Mouse (Mus musculus): Measurements from ENCODE around the gene Oog2. TPM values are rescaled to one million over a fixed set of nuclear protein-coding genes. Genes with fewer than 3 reads are reported as not detected.
"Not testable (repeated sequence)": the region's sequence is repeated elsewhere in the genome, so short reads cannot be mapped to it uniquely, and the experiment has no call there.

Oog2 gene
- polyA plus RNA-seq (2015; fragmentation: Nextera tagmentation; extraction: Ambion mirVana): not detected in 2 replicates

DNA sequence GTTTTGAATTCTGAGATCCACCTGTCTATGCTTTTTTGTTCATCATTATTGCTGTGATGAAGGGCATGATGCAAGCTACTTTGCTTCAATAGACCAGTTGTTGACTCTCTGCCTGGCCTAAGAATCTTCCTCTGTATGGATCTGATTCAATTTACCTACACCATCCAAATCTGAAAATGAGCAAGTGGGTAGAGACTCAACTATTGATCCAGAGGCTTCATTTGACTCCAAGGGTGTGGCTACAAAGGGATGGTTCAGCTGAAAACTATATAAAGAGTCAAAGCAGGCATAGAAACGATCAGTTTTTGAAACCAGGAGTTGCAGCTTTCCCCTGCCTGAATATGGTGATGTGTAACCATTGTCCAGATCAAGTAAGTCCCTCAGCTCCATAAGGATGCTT, at the start of gene Oog2:
Gene Oog2, plus strand, starts transcription at position 301 of the 400 bp plus-strand sequence.
- no peak within 1 kb of the TSS for H3K27ac ChIP-seq (replicated peaks)
- peaks cover 16% of the 10 kb centered on the region for H3K9me3 ChIP-seq (replicated peaks)
- H3K27me3 ChIP-seq (replicated peaks): no peaks in the 10 kb centered on the region
- ATAC-seq (ENCODE audit: low FRiP score): no peak
- WGBS: 39% methylated on average over 1 of the region's 1 CpGs
- no peak within 1 kb of the TSS for H3K9ac ChIP-seq (replicated peaks)
- H3K4me2 ChIP-seq: no peak within 1 kb of the TSS
- H3K36me3 ChIP-seq: no peaks in the 10 kb centered on the region
- no peak within 1 kb of the TSS for H3K4me3 ChIP-seq (replicated peaks)
- H3K4me1 ChIP-seq: no peaks in the 10 kb centered on the region

GRCm38 (mm10) chr4:144162563-144162962, 28.0 kb upstream of the Oog2 start, which contains the start of gene Oog3:
TSS of gene Oog3 (minus strand) at chr4:144162663.
- no peak for ATAC-seq (ENCODE audit: low FRiP score)
- Histone ChIP-seq H3K36me3 (no peaks in the 10 kb centered on the region), H3K27me3 (replicated peaks) (no peaks in the 10 kb centered on the region), H3K27ac (replicated peaks) (no peak within 1 kb of the TSS), H3K4me1 (no peaks in the 10 kb centered on the region), H3K4me2 (no peak within 1 kb of the TSS), H3K9me3 (replicated peaks) (peaks cover 35% of the 10 kb centered on the region), H3K4me3 (replicated peaks) (no peak within 1 kb of the TSS), H3K9ac (replicated peaks) (no peak within 1 kb of the TSS)
- 76% methylated on average over 1 of the region's 1 CpGs for WGBS

DNA sequence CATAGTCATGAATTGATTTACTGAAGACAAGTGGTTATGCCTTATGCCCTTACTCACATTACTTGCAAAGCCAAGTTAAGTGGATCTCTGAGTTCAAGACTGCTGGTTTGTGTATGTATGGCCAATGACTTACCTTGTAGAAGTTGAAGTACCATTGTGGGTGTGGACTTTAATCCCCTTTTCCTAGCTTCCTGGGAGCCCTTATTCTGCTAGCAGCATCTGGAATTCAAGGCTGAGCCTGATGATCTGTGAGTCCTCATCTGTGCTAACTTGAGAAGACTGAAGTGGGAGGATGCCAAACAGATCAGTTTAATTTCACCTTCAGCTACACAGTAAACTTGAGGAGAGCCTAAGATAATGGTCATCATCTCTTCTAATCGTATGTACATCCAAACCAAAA, 22.7 kb downstream of the Oog2 start, which contains the start of gene C87977:
Gene C87977, minus strand, starts transcription at position 101 of the 400 bp plus-strand sequence.
- WGBS: 82% methylated on average over 1 of the region's 1 CpGs
- H3K9me3 ChIP-seq (replicated peaks); H3K27me3 ChIP-seq (replicated peaks); H3K27ac ChIP-seq (replicated peaks); H3K4me2 ChIP-seq; H3K4me1 ChIP-seq; H3K9ac ChIP-seq (replicated peaks); H3K36me3 ChIP-seq; ATAC-seq (ENCODE audit: low FRiP score); H3K4me3 ChIP-seq (replicated peaks): not testable (repeated sequence)

Other genes with a start within 250 kb of the Oog2 start
- gene Pramef25, start 239.7 kb upstream of the Oog2 start, polyA plus RNA-seq (2015; fragmentation: Nextera tagmentation; extraction: Ambion mirVana): not detected in 2 replicates
- not detected in 2 replicates for gene Gm13101, start 223.8 kb upstream of the Oog2 start, polyA plus RNA-seq (2015; fragmentation: Nextera tagmentation; extraction: Ambion mirVana)
- gene Pramef17, start 196.3 kb upstream of the Oog2 start, polyA plus RNA-seq (2015; fragmentation: Nextera tagmentation; extraction: Ambion mirVana): not detected in 2 replicates
- gene Pramel4, start 131.6 kb upstream of the Oog2 start, polyA plus RNA-seq (2015; fragmentation: Nextera tagmentation; extraction: Ambion mirVana): not detected in 2 replicates
- not detected in 2 replicates for gene Gm13102, start 84.2 kb upstream of the Oog2 start, polyA plus RNA-seq (2015; fragmentation: Nextera tagmentation; extraction: Ambion mirVana)
- gene Oog3, start 28.1 kb upstream of the Oog2 start, polyA plus RNA-seq (2015; fragmentation: Nextera tagmentation; extraction: Ambion mirVana): not detected in 2 replicates
- not detected in 2 replicates for gene C87977, start 22.6 kb downstream of the Oog2 start, polyA plus RNA-seq (2015; fragmentation: Nextera tagmentation; extraction: Ambion mirVana)
- not detected in 2 replicates for gene Pramel5, start 89.8 kb downstream of the Oog2 start, polyA plus RNA-seq (2015; fragmentation: Nextera tagmentation; extraction: Ambion mirVana)
- gene Gm13128, start 139.5 kb downstream of the Oog2 start, polyA plus RNA-seq (2015; fragmentation: Nextera tagmentation; extraction: Ambion mirVana): not detected in 2 replicates
- not detected in 2 replicates for gene Gm13119, start 167.2 kb downstream of the Oog2 start, polyA plus RNA-seq (2015; fragmentation: Nextera tagmentation; extraction: Ambion mirVana)
- not detected in 2 replicates for gene Pramef20, start 187.2 kb downstream of the Oog2 start, polyA plus RNA-seq (2015; fragmentation: Nextera tagmentation; extraction: Ambion mirVana)
- not detected in 2 replicates for gene Pramef12, start 217.7 kb downstream of the Oog2 start, polyA plus RNA-seq (2015; fragmentation: Nextera tagmentation; extraction: Ambion mirVana)
- gene 1700012P22Rik, start 248.1 kb downstream of the Oog2 start, polyA plus RNA-seq (2015; fragmentation: Nextera tagmentation; extraction: Ambion mirVana): not detected in 2 replicates

Data from neural tube, embryonic 15.5 days (tissue).